8 mouse cellular contexts compared by ENCODE assay signal in genomic region chr2:49748628-49749342, GRCm38 (mm10). TPM values are rescaled to one million over a fixed set of nuclear protein-coding genes. Genes with fewer than 3 reads are reported as not detected.
DNase-seq lines count a peak whose midpoint lies in the region; ATAC-seq and TF ChIP-seq lines count a peak whose summit lies in the region.

No protein-coding gene starts in this region.

- no peak overlapping the region for H3K4me3 ChIP-seq in hindbrain, embryonic 10.5 days
- no peak overlapping the region for H3K4me3 ChIP-seq in hindbrain, embryonic 13.5 days
- no peak overlapping the region for H3K4me3 ChIP-seq in spleen, adult 2 months (ENCODE audit: extremely low read depth, insufficient read depth, insufficient read length)
- no peak overlapping the region for H3K4me3 ChIP-seq in liver, postnatal 0 days (ENCODE audit: low read depth, low read length)

- WGBS in hindbrain, embryonic 10.5 days: 85% methylated on average over 14 of the region's 14 CpGs
- 74% methylated on average over 14 of the region's 14 CpGs for WGBS in hindbrain, embryonic 13.5 days
- WGBS in spleen, adult 2 months: 86% methylated on average over 14 of the region's 14 CpGs
- WGBS in liver, postnatal 0 days (ENCODE audit: insufficient replicate concordance): 76% methylated on average over 14 of the region's 14 CpGs

- H3K9ac ChIP-seq in hindbrain, embryonic 13.5 days: no peak overlapping the region
- H3K9ac ChIP-seq in liver, postnatal 0 days (replicated peaks): no peak overlapping the region

- peaks cover 15% of the 10 kb centered on the region; the same call in 1 of the 2 replicates for H3K4me1 ChIP-seq in hindbrain, embryonic 10.5 days (replicated peaks)
- H3K4me1 ChIP-seq in hindbrain, embryonic 13.5 days (replicated peaks): peaks cover 24% of the 10 kb centered on the region
- H3K4me1 ChIP-seq in spleen, adult 2 months (ENCODE audit: control insufficient read depth, insufficient read depth, insufficient read length): no peaks in the 10 kb centered on the region; the same call in 1 of the 2 replicates
- H3K4me1 ChIP-seq in liver, postnatal 0 days (ENCODE audit: insufficient read depth): no peaks in the 10 kb centered on the region

- H3K27me3 ChIP-seq in hindbrain, embryonic 10.5 days (ENCODE audit: insufficient read depth, poor library complexity, severe bottlenecking): no peaks in the 10 kb centered on the region
- no peaks in the 10 kb centered on the region for H3K27me3 ChIP-seq in hindbrain, embryonic 13.5 days
- no peaks in the 10 kb centered on the region for H3K27me3 ChIP-seq in spleen, adult 2 months (ENCODE audit: control insufficient read depth, insufficient read depth, low read length)
- H3K27me3 ChIP-seq in liver, postnatal 0 days (ENCODE audit: insufficient read depth, low read length): no peaks in the 10 kb centered on the region

- TF ChIP-seq EP300 in liver, postnatal 0 days (IDR thresholded peaks at IDR 0.05; ENCODE audit: low read depth): no peak

- TF ChIP-seq POLR2A in spleen, adult 2 months (IDR thresholded peaks at IDR 0.05; ENCODE audit: low read depth, low read length): no peak

- TF ChIP-seq CTCF in spleen, adult 2 months (IDR thresholded peaks at IDR 0.05; ENCODE audit: extremely low read depth, insufficient read depth, insufficient read length, insufficient replicate concordance): peak; percentile 26; the same call in 1 of the 2 replicates
- peak; percentile 63 for TF ChIP-seq CTCF in liver, postnatal 0 days (IDR thresholded peaks at IDR 0.05; ENCODE audit: low read depth)

- ATAC-seq in hindbrain, embryonic 13.5 days (ENCODE audit: low FRiP score): no peak
- ATAC-seq in liver, postnatal 0 days: no peak

- no peaks in the 10 kb centered on the region for H3K9me3 ChIP-seq in hindbrain, embryonic 10.5 days
- H3K9me3 ChIP-seq in hindbrain, embryonic 13.5 days: no peaks in the 10 kb centered on the region
- H3K9me3 ChIP-seq in liver, postnatal 0 days (ENCODE audit: low read length): no peaks in the 10 kb centered on the region

- H3K27ac ChIP-seq in hindbrain, embryonic 10.5 days: no peak overlapping the region
- H3K27ac ChIP-seq in hindbrain, embryonic 13.5 days: no peak overlapping the region
- H3K27ac ChIP-seq in spleen, adult 2 months (ENCODE audit: insufficient read depth, low read length): no peak overlapping the region
- H3K27ac ChIP-seq in liver, postnatal 0 days (ENCODE audit: low read depth): no peak overlapping the region

- no peak overlapping the region for H3K4me2 ChIP-seq in hindbrain, embryonic 13.5 days
- no peak overlapping the region for H3K4me2 ChIP-seq in liver, postnatal 0 days (ENCODE audit: low read depth, low read length)

- DNase-seq in hindbrain, embryonic 10.5 days (ENCODE audit: low spot score): peak; percentile 55
- DNase-seq in spleen, adult 2 months (ENCODE audit: low read depth in 1 of 2, low spot score in 2 of 2): no peak
- DNase-seq in spleen, postnatal 36 days (ENCODE audit: low spot score in 2 of 2): no peak
- DNase-seq in cerebellum, adult 9-11 months: peak; percentile 48
- peak; percentile 51 for DNase-seq in liver, postnatal 0 days
- DNase-seq in thymus, postnatal 4 days: peak; percentile 84
- DNase-seq in urinary bladder, adult 18-20 months (ENCODE audit: low spot score in 2 of 2): no peak

- H3K36me3 ChIP-seq in hindbrain, embryonic 10.5 days: peaks cover 98% of the 10 kb centered on the region
- peaks cover 91% of the 10 kb centered on the region for H3K36me3 ChIP-seq in hindbrain, embryonic 13.5 days
- H3K36me3 ChIP-seq in spleen, adult 2 months (ENCODE audit: control insufficient read depth, insufficient read depth, low read length): no peaks in the 10 kb centered on the region
- H3K36me3 ChIP-seq in liver, postnatal 0 days (replicated peaks; ENCODE audit: insufficient read depth, low read length): no peaks in the 10 kb centered on the region

RNA-seq across cellular contexts. Expression of gene Lypd6b, which starts 38.7 kb away (rescaled TPM):
- 1.6 and 1.8 TPM in 2 replicates for polyA plus RNA-seq in hindbrain, embryonic 10.5 days (2016; fragmentation: Nextera tagmentation; extraction: Ambion mirVana)
- polyA plus RNA-seq in hindbrain, embryonic 13.5 days (2015; fragmentation: Nextera tagmentation; extraction: Ambion mirVana): 4.4 and 5.0 TPM in 2 replicates
- 0.51 and 0.59 TPM in 2 replicates for polyA plus RNA-seq in spleen, adult 2 months (2012; rRNA removed)
- polyA plus RNA-seq in liver, postnatal 0 days (2015; fragmentation: Nextera tagmentation; extraction: Ambion mirVana): not detected in 2 replicates

Comparison
In these comparisons a context has a peak if more than half of its experiments do, and no peak if none do; other contexts are left out.
1. DNase-seq: peak in hindbrain, embryonic 10.5 days (single experiment), cerebellum, adult 9-11 months (single experiment), liver, postnatal 0 days (single experiment) and thymus, postnatal 4 days (single experiment); none in spleen, adult 2 months (0 of 2), spleen, postnatal 36 days (0 of 2) and urinary bladder, adult 18-20 months (0 of 2).